Mouse (Mus musculus) hindbrain, embryonic 11.5 days (tissue): ENCODE measurements at regions not wholly inside any gene's neighbourhood (a gene's known extent, or its start where the extent isn't known, plus 50 kb on each side); places are given as distances from the start of the nearest gene placed in this dataset.

ENCODE experiments used
- ATAC-seq: fragments of 200-750 bp; cut with Nextera tagmentation; 2 replicates; pipeline ENCODE4 v1.8.0; 2017; ENCODE audit warnings: mild to moderate bottlenecking, moderate TSS enrichment, moderate library complexity; ENCODE audit not compliant: low FRiP score
- DNase-seq: peaks from one replicate; pipeline ENCODE4 v3.0.0-alpha.2; 2015; ENCODE audit warnings: low spot score
- H3K27ac ChIP-seq: fragments of 300-500 bp; sonication (generic); 2 replicates; pipeline ENCODE4 v1.5.1; 2014; ENCODE audit warnings: mild to moderate bottlenecking, low read depth, low read length
- H3K27me3 ChIP-seq: fragments of 300-500 bp; sonication (generic); 2 replicates; pipeline ENCODE4 v1.6.1; 2014; ENCODE audit warnings: mild to moderate bottlenecking, low read length, moderate library complexity, mixed read lengths; ENCODE audit not compliant: control insufficient read depth, insufficient read depth
- H3K36me3 ChIP-seq: fragments of 300-500 bp; sonication (generic); 2 replicates; pipeline ENCODE4 v1.6.1; 2014; ENCODE audit warnings: mild to moderate bottlenecking, low read length, moderate library complexity, mixed read lengths; ENCODE audit not compliant: control insufficient read depth, insufficient read depth
- H3K4me1 ChIP-seq: fragments of 300-500 bp; sonication (generic); replicated peaks from 2 replicates; pipeline ENCODE4 v1.6.1; 2014; ENCODE audit warnings: low read length, mixed read lengths; ENCODE audit not compliant: control insufficient read depth, insufficient read depth
- H3K4me2 ChIP-seq: fragments of 300-500 bp; sonication (generic); replicated peaks from 2 replicates; pipeline ENCODE4 v1.6.1; 2014; ENCODE audit warnings: mild to moderate bottlenecking, low read depth, low read length
- H3K4me3 ChIP-seq: fragments of 300-500 bp; sonication (generic); 2 replicates; pipeline ENCODE4 v1.5.1; 2014; ENCODE audit warnings: low read depth, low read length
- H3K9ac ChIP-seq: fragments of 300-500 bp; sonication (generic); 2 replicates; pipeline ENCODE4 v1.6.1; 2014; ENCODE audit warnings: low read depth, low read length
- H3K9me3 ChIP-seq: fragments of 300-500 bp; sonication (generic); 2 replicates; pipeline ENCODE4 v1.6.1; 2016; ENCODE audit warnings: low read length; ENCODE audit not compliant: control insufficient read depth
- WGBS: fragments of 180-500 bp; shearing (Covaris S2); extraction: QIAGEN DNeasy Blood & Tissue Kit; methylation state at CpG from one replicate; pipeline ENCODE4 v1.1.7; 2014; 5-methylcytosine and 5-hydroxymethylcytosine counted together

- 67% methylated on average over 4 of the region's 4 CpGs for WGBS
- Histone ChIP-seq H3K4me1 (no peaks in the 10 kb centered on the region), H3K4me3 (no peak overlapping the region), H3K36me3 (no peaks in the 10 kb centered on the region), H3K4me2 (no peak overlapping the region), H3K9ac (no peak overlapping the region), H3K27me3 (no peaks in the 10 kb centered on the region), H3K9me3 (no peaks in the 10 kb centered on the region), H3K27ac (no peak overlapping the region)
- ATAC-seq (no peak), DNase-seq (no peak)
These were observed 559.2 kb upstream of the 2610301B20Rik start for GRCm38 (mm10) chr4:10315144-10315543.

GRCm38 (mm10) chr4:10315875-10316274, 558.4 kb upstream of the 2610301B20Rik start:
- Histone ChIP-seq H3K27ac (no peak overlapping the region), H3K9me3 (no peaks in the 10 kb centered on the region), H3K36me3 (no peaks in the 10 kb centered on the region), H3K27me3 (no peaks in the 10 kb centered on the region), H3K4me3 (no peak overlapping the region), H3K4me1 (no peaks in the 10 kb centered on the region), H3K4me2 (no peak overlapping the region), H3K9ac (no peak overlapping the region)
- ATAC-seq, result no peak
- WGBS, result 61% methylated on average over 3 of the region's 3 CpGs
- DNase-seq, result no peak

- Histone ChIP-seq H3K27me3 (no peaks in the 10 kb centered on the region), H3K4me1 (no peaks in the 10 kb centered on the region), H3K4me2 (no peak overlapping the region), H3K9ac (no peak overlapping the region), H3K4me3 (no peak overlapping the region), H3K9me3 (no peaks in the 10 kb centered on the region), H3K27ac (no peak overlapping the region), H3K36me3 (no peaks in the 10 kb centered on the region)
- 76% methylated on average over 2 of the region's 2 CpGs for WGBS
- ATAC-seq (no peak), DNase-seq (no peak)
These were observed 530.2 kb upstream of the 2610301B20Rik start for GRCm38 (mm10) chr4:10344147-10344546.

GRCm38 (mm10) chr4:10351876-10352627, 522.2 kb upstream of the 2610301B20Rik start:
- H3K27ac ChIP-seq, result no peak overlapping the region
- H3K36me3 ChIP-seq, result no peaks in the 10 kb centered on the region
- ATAC-seq, result no peak
- H3K4me1 ChIP-seq, result no peaks in the 10 kb centered on the region
- H3K27me3 ChIP-seq, result no peaks in the 10 kb centered on the region
- H3K9ac ChIP-seq, result no peak overlapping the region
- no peak overlapping the region for H3K4me3 ChIP-seq
- H3K4me2 ChIP-seq, result no peak overlapping the region
- no peaks in the 10 kb centered on the region for H3K9me3 ChIP-seq
- no peak for DNase-seq
- WGBS, result 85% methylated on average over 4 of the region's 4 CpGs

- no peaks in the 10 kb centered on the region for H3K36me3 ChIP-seq
- ATAC-seq (no peak), DNase-seq (no peak)
- WGBS, result 70% methylated on average over 3 of the region's 3 CpGs
- H3K27me3 ChIP-seq, result no peaks in the 10 kb centered on the region
- H3K4me3 ChIP-seq, result no peak overlapping the region
- H3K4me1 ChIP-seq, result no peaks in the 10 kb centered on the region
- no peak overlapping the region for H3K27ac ChIP-seq
- H3K4me2 ChIP-seq, result no peak overlapping the region
- no peaks in the 10 kb centered on the region for H3K9me3 ChIP-seq
- H3K9ac ChIP-seq, result no peak overlapping the region
These were observed 516.7 kb upstream of the 2610301B20Rik start for GRCm38 (mm10) chr4:10357572-10357971.

GRCm38 (mm10) chr4:10389790-10390189, 484.5 kb upstream of the 2610301B20Rik start:
- 91% methylated on average over 2 of the region's 2 CpGs for WGBS
- Histone ChIP-seq H3K9me3 (no peaks in the 10 kb centered on the region), H3K4me2 (no peak overlapping the region), H3K4me3 (no peak overlapping the region), H3K27me3 (no peaks in the 10 kb centered on the region), H3K36me3 (no peaks in the 10 kb centered on the region), H3K9ac (no peak overlapping the region), H3K27ac (no peak overlapping the region), H3K4me1 (no peaks in the 10 kb centered on the region)
- DNase-seq, result no peak
- no peak for ATAC-seq

- DNase-seq, result no peak
- H3K27ac ChIP-seq, result no peak overlapping the region
- H3K36me3 ChIP-seq, result no peaks in the 10 kb centered on the region
- no peaks in the 10 kb centered on the region for H3K27me3 ChIP-seq
- H3K9me3 ChIP-seq, result no peaks in the 10 kb centered on the region
- H3K4me2 ChIP-seq, result no peak overlapping the region
- no peak for ATAC-seq
- H3K9ac ChIP-seq, result no peak overlapping the region
- no peak overlapping the region for H3K4me3 ChIP-seq
- H3K4me1 ChIP-seq, result no peaks in the 10 kb centered on the region
These were observed 477.0 kb upstream of the 2610301B20Rik start for GRCm38 (mm10) chr4:10397249-10397648.

- Histone ChIP-seq H3K36me3 (no peaks in the 10 kb centered on the region), H3K9me3 (no peaks in the 10 kb centered on the region), H3K4me1 (no peaks in the 10 kb centered on the region), H3K9ac (no peak overlapping the region), H3K27ac (no peak overlapping the region), H3K4me2 (no peak overlapping the region), H3K4me3 (no peak overlapping the region), H3K27me3 (no peaks in the 10 kb centered on the region)
- 91% methylated on average over 2 of the region's 2 CpGs for WGBS
- DNase-seq, result no peak
- ATAC-seq, result no peak
These were observed 476.2 kb upstream of the 2610301B20Rik start for GRCm38 (mm10) chr4:10398075-10398474.

- Histone ChIP-seq H3K4me1 (no peaks in the 10 kb centered on the region), H3K9me3 (no peaks in the 10 kb centered on the region), H3K27me3 (no peaks in the 10 kb centered on the region), H3K36me3 (no peaks in the 10 kb centered on the region), H3K4me3 (no peak overlapping the region), H3K4me2 (no peak overlapping the region), H3K9ac (no peak overlapping the region), H3K27ac (no peak overlapping the region)
- WGBS, result 14% methylated on average over 1 of the region's 1 CpGs
- DNase-seq (no peak), ATAC-seq (no peak)
These were observed 474.6 kb upstream of the 2610301B20Rik start for GRCm38 (mm10) chr4:10399649-10400048.
